In genomic region chr9:70806069-70806468, GRCm38 (mm10) we compare ENCODE assay signal across 18 mouse cellular contexts.
"Had no signal": no experiment of that assay in that cellular context is flagged by ENCODE, and none has a peak within 500 bp of the region (broad histone marks: within the 10 kb centered on the region; RNA-seq: fewer than 3 reads in every experiment).

No protein-coding gene starts in this region.

- H3K9me3 ChIP-seq: liver, embryonic 15.5 days; lung, embryonic 15.5 days; megakaryocyte, embryonic 14.5 days; stomach, embryonic 15.5 days had no signal

- H3K36me3 ChIP-seq: liver, embryonic 15.5 days; lung, embryonic 15.5 days; stomach, embryonic 15.5 days had no signal

- H3K27me3 ChIP-seq: liver, embryonic 15.5 days; lung, embryonic 15.5 days; megakaryocyte, embryonic 14.5 days; stomach, embryonic 15.5 days had no signal

- H3K4me3 ChIP-seq: layer of hippocampus, adult 2 months; liver, embryonic 15.5 days; lung, embryonic 15.5 days; megakaryocyte, embryonic 14.5 days; stomach, embryonic 15.5 days had no signal

- H3K4me1 ChIP-seq: stomach, embryonic 15.5 days had no signal

- H3K9ac ChIP-seq: liver, embryonic 15.5 days; lung, embryonic 15.5 days; stomach, embryonic 15.5 days had no signal

- H3K27ac ChIP-seq: kidney, postnatal 0 days; layer of hippocampus, adult 2 months; liver, embryonic 15.5 days; lung, embryonic 15.5 days; stomach, embryonic 15.5 days had no signal

- DNase-seq: kidney, adult 2 months; kidney, postnatal 25 days; layer of hippocampus, adult 9-11 months; lung, adult 18-20 months; lung, postnatal 10 days; lung, postnatal 36 days; midbrain, embryonic 14.5 days; right cerebral cortex, postnatal 14 days; right cerebral cortex, postnatal 4 days; thymus, adult 18-20 months; thymus, postnatal 14 days had no signal

- H3K4me2 ChIP-seq: liver, embryonic 15.5 days; lung, embryonic 15.5 days; midbrain, embryonic 11.5 days; stomach, embryonic 15.5 days had no signal
